Mouse (Mus musculus) olfactory bulb, adult 2 months (tissue): ENCODE data around the gene Htr1b. TPM values are rescaled to one million over a fixed set of nuclear protein-coding genes. Genes with fewer than 3 reads are reported as not detected.

Source experiments
- H3K27ac ChIP-seq: fragments of 200-500 bp; 2 replicates; pipeline ENCODE4 v1.5.1; 2012; ENCODE audit warnings: low read depth, low read length; ENCODE audit not compliant: insufficient read depth
- H3K4me1 ChIP-seq: fragments of 200-500 bp; 2 replicates; pipeline ENCODE4 v1.6.1; 2012; ENCODE audit warnings: low read length; ENCODE audit not compliant: control insufficient read depth, insufficient read depth
- H3K4me3 ChIP-seq: fragments of 200-500 bp; 2 replicates; pipeline ENCODE4 v1.5.1; 2012; ENCODE audit warnings: mild to moderate bottlenecking, low read depth, low read length, moderate library complexity; ENCODE audit not compliant: insufficient read depth
- CTCF ChIP-seq: fragments of 200-500 bp; IDR thresholded peaks from 2 replicates; pipeline ENCODE4 v1.5.1; 2012; ENCODE audit warnings: low read depth, mild to moderate bottlenecking, low read length, moderate library complexity; ENCODE audit not compliant: insufficient read depth
- POLR2A ChIP-seq: fragments of 200-500 bp; IDR thresholded peaks from 2 replicates; pipeline ENCODE4 v1.6.1; 2012; ENCODE audit warnings: mild to moderate bottlenecking, low read depth, low read length, moderate library complexity; ENCODE audit not compliant: insufficient read depth
- WGBS: fragments of 180-500 bp; shearing (Covaris S2); methylation state at CpG from one replicate; pipeline ENCODE4 v1.1.7; 2018; 5-methylcytosine and 5-hydroxymethylcytosine counted together
- polyA plus RNA-seq: library from polyadenylated mRNA; stranded (reverse); fragments of >200 nt; gene quantifications from 2 replicates; pipeline ENCODE4 v1.2.4, GENCODE M21; 2012; ENCODE audit warnings: low replicate concordance; ENCODE audit not compliant: missing spikeins, insufficient read depth, insufficient read length

Gene Htr1b
- polyA plus RNA-seq: not detected in 2 replicates

DNA sequence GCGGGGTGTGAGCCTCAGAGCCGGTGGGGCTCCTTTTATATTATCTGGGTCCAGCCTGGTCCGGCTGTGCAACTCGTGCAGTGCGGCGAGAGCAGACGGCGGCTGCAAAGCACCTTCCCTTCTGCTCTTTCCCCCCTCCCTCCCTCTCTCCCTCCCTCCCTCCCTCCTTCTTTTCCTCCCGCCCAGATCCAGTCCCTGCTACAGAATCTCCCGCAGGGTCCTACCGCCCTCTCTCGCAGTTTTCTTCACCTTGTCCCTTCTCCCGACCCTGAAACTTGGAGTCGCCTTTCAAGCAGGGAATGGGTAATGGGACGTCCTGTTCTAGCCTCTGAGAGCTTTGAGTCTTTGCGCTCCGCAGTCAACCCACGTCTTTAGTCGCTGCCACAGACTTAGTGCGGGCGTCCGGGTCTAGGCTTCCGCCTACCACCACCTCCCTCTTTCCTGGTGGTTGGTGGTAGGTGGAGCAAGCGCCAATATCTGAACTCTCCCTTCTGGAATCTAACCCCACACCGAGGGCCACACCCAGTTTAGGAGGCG, at the start of gene Htr1b:
Gene Htr1b, minus strand, starts transcription at position 392 of the 537 bp plus-strand sequence.
- H3K4me1 ChIP-seq: peaks cover 24% of the 10 kb centered on the region
- no peak within 1 kb of the TSS for H3K27ac ChIP-seq
- peak within 1 kb of the TSS; percentile 64 for H3K4me3 ChIP-seq
- under 1% methylated on average over 23 of the region's 26 CpGs for WGBS
- TF ChIP-seq CTCF: no peak
- no peak for TF ChIP-seq POLR2A

DNA sequence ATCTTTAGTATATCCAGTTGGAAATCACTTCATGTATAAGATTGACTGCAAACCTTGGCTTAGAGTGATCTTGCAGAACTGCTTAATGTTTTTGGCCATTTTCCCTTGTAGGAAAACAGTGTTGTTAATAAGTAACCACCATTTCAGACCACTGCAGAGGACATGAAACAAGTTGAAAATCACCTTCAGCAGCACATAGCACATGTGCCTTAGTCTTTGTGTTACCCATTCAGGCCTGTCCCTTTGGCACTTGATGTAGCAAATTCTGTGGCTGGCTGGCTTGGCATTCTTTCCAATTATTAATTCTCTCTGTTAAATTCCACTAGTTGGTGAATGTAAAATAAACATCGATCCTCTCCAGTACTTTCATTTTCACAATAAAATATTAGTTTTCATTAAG, 43.1 kb upstream of the Htr1b start:
- TF ChIP-seq CTCF (no peak), POLR2A (no peak)
- no peaks in the 10 kb centered on the region for H3K4me1 ChIP-seq
- H3K27ac ChIP-seq: no peak overlapping the region
- H3K4me3 ChIP-seq: no peak overlapping the region
- WGBS: 95% methylated on average over 1 of the region's 1 CpGs

GRCm38 (mm10) chr9:81637486-81637885, 3.9 kb upstream of the Htr1b start:
- 100% methylated on average over 1 of the region's 1 CpGs for WGBS
- H3K4me3 ChIP-seq: no peak overlapping the region
- no peak for TF ChIP-seq POLR2A
- no peak for TF ChIP-seq CTCF

DNA sequence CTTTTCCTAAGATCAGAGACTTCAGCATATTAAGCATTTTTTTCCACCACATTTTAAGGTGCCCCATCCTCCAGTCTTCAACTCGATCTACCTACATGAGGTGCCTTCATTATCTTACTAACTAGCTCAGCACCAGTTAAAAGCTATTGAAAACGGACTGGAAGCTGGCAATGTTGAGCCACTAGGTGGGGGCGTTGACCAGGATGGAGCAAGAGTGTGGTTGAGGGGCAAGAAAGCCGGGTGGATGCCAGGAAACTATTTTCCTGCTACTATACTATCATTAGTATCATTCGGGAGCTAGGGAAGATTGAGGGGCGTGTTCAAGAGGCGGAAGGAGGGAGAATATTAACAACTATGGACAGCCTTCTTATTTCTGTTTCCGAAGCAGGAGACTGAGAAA, 1.5 kb upstream of the Htr1b start:
- Histone ChIP-seq H3K4me3 (no peak overlapping the region), H3K4me1 (peaks cover 24% of the 10 kb centered on the region), H3K27ac (no peak overlapping the region)
- no peak for TF ChIP-seq POLR2A
- no peak for TF ChIP-seq CTCF
- 5% methylated on average over 8 of the region's 8 CpGs for WGBS

More at GRCm38 (mm10) chr9:81637486-81637885, 3.9 kb upstream of the Htr1b start:
- H3K27ac ChIP-seq: no peak overlapping the region
- peaks cover 13% of the 10 kb centered on the region for H3K4me1 ChIP-seq

DNA sequence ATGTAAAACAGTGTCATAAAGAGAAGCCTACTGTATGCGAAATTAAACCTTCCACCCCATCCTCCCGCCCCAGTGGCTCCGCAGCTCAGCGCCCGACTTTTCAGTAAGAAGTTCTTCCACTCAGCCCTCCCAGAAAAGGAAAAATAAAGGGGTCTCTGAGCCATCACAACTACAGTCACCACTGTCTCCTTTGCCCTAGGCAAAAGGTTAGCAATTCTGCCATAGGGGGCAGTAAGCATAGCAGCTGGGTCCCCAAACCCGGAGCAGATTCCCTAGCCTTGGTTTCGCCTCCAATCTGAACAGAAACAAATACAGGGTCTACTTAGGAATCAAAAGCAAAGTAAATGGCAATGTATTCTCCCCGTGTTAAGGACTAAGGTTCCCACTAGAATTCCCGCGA, 535 bp upstream of the Htr1b start:
- no peak overlapping the region for H3K27ac ChIP-seq
- 3% methylated on average over 10 of the region's 10 CpGs for WGBS
- TF ChIP-seq POLR2A: no peak
- TF ChIP-seq CTCF: no peak
- peaks cover 24% of the 10 kb centered on the region for H3K4me1 ChIP-seq
- peak overlapping the region; percentile 17; the same call in 1 of the 2 replicates for H3K4me3 ChIP-seq

DNA sequence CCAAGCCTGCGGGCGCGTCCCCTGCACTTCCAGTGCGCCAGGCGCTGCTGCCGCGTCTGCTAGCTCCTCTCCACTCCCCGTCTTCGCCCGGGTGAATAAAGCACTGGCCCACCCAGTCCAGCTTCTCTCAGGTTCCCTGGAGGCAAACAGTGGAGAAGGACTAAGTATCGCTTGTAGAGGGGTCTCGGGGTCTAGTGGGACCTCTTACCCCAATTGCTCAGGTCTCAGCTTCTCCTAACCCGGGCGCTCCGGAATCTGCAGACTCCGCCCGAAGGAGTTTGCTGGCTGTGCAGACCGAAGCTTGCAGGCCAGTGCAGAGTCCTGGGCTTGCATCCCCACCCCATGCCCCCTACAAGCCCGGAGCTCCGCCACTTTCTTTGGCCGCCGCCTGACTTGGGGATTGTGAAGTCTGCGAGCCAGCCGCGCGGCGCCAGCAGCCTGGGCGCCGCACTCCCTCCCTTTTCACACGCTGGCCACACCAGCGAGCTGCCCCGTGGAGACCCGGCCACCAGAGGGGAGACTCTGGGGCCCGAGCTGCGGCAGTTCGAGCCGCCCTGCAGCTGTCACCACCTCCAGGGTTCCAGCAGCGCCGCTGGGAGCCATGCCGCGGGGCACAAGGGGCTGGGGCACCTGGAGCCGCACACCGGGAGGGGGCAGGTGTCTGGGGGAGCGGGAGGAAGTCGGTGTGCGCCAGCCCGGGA, 742 bp downstream of the Htr1b start:
- H3K4me3 ChIP-seq: peak overlapping the region; percentile 64
- H3K27ac ChIP-seq: no peak overlapping the region
- under 1% methylated on average over 47 of the region's 47 CpGs for WGBS
- peaks cover 24% of the 10 kb centered on the region for H3K4me1 ChIP-seq
- no peak for TF ChIP-seq POLR2A
- TF ChIP-seq CTCF: no peak

DNA sequence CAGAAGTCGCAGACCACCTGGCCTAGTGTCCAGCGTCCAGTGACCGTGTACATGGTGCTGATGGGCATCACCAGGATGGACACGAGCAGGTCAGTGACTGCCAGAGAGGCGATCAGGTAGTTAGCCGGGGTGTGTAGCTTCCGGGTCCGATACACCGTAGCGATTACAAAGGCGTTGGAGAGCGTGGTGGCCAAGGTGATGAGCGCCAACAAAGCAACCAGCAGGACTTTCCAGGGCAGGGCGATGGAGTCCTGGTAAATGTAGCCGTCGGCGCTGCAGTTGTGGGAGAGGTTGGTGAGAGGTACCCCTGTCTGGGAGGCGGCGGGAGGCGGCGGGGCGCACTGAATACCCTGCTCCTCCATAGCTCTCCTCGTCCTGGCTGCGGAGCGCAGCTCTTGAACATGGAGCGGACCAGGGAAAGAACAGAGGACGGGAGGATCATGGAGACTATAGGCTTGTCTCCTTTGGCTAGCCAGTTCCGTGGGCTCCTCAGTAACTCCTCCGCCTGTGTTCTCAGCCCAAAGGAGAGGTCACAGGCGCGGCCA, 1.4 kb downstream of the Htr1b start:
- 1% methylated on average over 31 of the region's 31 CpGs for WGBS
- Histone ChIP-seq H3K4me3 (peak overlapping the region; percentile 64), H3K27ac (no peak overlapping the region), H3K4me1 (peaks cover 24% of the 10 kb centered on the region)
- no peak for TF ChIP-seq POLR2A
- TF ChIP-seq CTCF: no peak

GRCm38 (mm10) chr9:81631581-81632091, 2.0 kb downstream of the Htr1b start:
- Histone ChIP-seq H3K4me1 (peaks cover 24% of the 10 kb centered on the region), H3K27ac (no peak overlapping the region), H3K4me3 (peak overlapping the region; percentile 64)
- 9% methylated on average over 27 of the region's 27 CpGs for WGBS
- TF ChIP-seq CTCF: 0 out of 2 replicates have a peak, but pooled peaks have one; percentile 14
- no peak for TF ChIP-seq POLR2A
